Mouse (Mus musculus): ENCODE results near the gene Scap. TPM values are rescaled to one million over a fixed set of nuclear protein-coding genes. Genes with fewer than 3 reads are reported as not detected.
A peak's percentile ranks its signal among the peaks of the same experiment; 100 is the strongest.

Scap gene
- total RNA-seq (2021) = 100 to 1,000 TPM in 1 of 2 experiments, 10 to 100 TPM in 1; 95.5 to 102 TPM

DNA sequence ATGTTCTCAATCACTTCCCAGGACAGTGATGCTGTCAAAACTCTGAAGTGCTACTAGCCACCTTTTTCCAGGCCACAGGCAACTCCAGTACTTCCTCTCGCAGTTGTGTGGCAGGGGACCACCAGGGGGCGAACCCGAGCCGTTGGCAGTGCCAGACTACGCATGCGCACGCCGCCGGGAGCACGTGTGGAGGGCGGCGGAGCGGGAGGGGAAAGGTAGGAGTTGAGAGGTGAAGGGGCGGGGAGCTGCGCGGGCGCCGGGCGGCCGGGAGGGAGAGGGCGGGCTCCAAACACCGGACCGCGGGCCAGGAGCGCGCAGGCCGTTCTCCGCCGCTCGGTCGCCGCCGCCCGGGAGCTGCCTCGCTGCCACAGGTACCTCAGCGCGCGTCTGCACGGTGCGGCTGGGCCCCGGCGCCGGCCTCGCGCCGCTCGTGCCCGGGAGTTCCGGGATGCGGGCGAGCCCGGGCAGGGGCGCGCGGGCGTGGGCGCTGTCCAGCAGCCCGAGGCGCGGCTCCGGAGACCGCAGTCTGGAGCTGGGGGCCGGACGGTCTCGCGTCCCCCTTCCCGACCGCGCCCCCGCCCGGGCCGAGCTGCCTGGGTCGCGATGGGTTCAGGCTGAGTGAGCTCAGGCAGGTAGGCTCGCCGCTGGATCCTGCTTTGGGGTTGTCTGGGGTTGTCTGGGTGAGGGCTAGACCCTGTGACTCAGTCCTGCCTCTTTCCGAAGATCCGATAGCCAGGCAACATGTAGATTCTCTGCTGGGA is at the start of gene Scap:
Gene Scap (plus strand): TSS at position 154 of the 761 bp plus-strand sequence.
- DNase-seq (ENCODE audit: extremely low spot score in 1 of 2, low spot score in 1 of 2) = peak; percentile 100

GRCm38 (mm10) chr9:110284075-110284697 is 48.9 kb upstream of the Scap start:
- DNase-seq (ENCODE audit: extremely low spot score in 1 of 2, low spot score in 1 of 2) = no peak

DNA sequence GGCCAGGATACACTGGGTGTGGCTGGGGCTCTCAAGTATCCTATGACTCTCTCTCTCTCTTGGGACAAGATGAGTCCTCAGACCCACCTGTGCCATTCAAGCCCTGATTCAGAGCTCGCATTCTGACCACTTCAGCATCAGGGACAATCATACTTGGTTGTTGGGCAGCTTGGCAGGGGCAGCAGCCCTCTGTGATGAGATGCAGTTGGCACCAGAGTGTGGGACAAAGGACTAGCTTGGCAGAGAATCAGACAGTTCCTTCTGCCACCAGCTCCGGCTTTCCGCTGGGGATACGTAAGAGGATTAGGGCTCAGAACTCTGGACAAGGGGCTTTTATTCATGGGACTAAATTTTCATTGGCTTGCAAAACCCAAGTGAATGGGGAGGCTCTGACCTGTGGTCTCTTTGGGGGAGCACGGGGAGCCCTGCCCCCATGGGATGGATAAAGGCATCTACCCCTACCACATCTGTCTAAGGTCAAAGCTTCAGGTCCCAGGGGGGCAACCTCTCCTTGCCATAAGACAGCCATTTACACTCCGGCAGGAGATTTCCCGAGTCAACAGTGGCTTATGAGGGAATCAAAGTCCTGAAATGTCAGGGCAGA is 45.7 kb upstream of the Scap start:
- peak in 1 of 2 experiments; percentile 36 for DNase-seq (ENCODE audit: extremely low spot score in 1 of 2, low spot score in 1 of 2)

- DNase-seq (ENCODE audit: extremely low spot score in 1 of 2, low spot score in 1 of 2) = no peak
These were observed 39.8 kb upstream of the Scap start for GRCm38 (mm10) chr9:110293254-110293718.

- no peak for DNase-seq (ENCODE audit: extremely low spot score in 1 of 2, low spot score in 1 of 2)
These were observed 39.1 kb upstream of the Scap start for GRCm38 (mm10) chr9:110293873-110294415.

- DNase-seq (ENCODE audit: extremely low spot score in 1 of 2, low spot score in 1 of 2) = no peak
These were observed 38.3 kb upstream of the Scap start for GRCm38 (mm10) chr9:110294786-110295185.

DNA sequence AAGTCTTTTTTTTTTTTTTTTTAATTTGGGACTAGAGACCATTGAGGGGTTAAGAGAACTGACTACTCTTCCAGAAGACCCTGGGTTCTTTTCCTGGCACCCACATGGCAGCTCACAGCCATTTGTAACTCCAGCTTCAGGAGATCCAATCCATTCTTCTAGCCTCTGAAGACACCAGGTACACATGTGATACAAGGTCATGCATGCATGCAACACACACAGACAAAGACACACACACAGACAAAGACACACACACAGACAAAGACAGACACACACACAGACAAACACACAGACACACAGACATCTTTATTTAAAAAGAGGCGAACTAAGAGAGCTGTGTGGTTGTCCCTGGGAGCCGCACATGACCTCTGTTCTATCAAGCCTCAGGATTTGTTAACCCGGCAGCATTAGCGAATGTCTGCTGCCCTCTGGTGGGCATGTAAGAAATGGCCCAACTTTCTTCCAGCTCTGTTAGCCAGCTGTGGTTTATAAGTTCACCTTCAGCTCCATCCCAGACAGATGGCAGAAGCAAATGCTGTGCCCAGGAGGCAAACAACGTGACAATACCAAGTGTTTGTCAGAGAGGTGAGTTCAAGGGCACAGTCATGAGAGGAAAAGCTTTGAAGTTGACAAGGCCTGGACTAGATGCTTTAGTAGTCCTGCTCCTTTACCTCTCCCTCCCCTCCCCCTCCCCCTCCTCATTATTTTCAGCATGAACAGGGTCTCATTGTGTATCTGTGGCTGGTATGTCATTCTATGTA is 36.0 kb upstream of the Scap start:
- DNase-seq (ENCODE audit: extremely low spot score in 1 of 2, low spot score in 1 of 2) = peak; percentile 73 to 89

DNA sequence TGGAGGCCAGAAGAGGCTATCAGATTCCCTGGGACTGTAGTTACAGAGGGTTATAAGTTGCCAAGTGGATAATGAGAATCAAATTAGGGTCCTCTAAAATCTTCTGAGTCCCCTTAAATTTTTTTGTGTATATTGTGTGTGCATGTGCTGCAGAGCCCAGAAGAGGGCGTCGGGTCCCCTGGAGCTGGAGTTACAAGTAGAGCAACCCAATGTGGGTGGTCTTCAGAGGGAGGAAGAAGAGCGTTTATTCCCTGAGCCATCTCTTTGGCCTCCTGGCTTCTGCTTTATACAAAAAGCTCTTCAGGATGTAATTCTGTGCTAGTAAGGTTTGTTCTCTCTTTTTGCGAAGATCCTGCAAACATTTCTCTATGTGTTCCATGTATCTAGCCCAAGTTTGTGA is 28.6 kb upstream of the Scap start:
- no peak for DNase-seq (ENCODE audit: extremely low spot score in 1 of 2, low spot score in 1 of 2)

DNA sequence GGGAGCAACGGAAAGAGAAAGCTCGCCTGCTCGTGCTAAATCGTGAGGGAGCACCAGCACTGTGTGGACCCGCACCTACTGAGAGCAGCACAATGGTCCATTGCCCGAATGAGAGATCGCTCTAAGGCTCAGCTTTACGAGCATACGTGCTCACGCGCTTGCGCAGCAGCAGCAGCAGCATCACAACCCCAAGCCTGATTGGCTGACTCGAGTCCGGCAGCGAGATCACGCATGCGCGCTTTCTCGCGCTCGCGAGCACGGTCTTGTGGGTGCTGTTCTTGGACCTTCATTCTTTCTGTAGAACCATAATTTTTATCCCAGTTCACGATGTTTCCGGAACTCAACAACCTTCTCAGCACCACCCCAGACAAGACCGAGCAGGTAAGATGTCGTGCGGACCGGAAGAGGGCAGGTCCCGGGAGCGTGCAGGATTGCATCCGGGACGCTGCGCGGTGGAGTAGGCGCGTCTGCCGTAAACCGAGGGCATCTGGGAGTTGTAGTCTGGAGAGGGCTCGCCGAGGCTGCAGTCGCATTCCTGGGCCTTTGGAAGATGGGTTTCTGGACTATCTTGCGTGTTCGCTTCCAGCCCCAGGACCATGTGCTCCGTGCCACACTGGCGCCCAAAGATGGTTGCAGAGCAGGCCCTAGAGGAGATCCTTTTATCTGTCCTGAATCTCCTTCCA is 28.0 kb upstream of the Scap start, which contains the start of gene Elp6:
Gene Elp6 (plus strand): TSS at position 205 of the 683 bp plus-strand sequence.
- DNase-seq (ENCODE audit: extremely low spot score in 1 of 2, low spot score in 1 of 2) = peak; percentile 79 to 92

- no peak for DNase-seq (ENCODE audit: extremely low spot score in 1 of 2, low spot score in 1 of 2)
These were observed 26.7 kb upstream of the Scap start for GRCm38 (mm10) chr9:110306371-110306770.

DNA sequence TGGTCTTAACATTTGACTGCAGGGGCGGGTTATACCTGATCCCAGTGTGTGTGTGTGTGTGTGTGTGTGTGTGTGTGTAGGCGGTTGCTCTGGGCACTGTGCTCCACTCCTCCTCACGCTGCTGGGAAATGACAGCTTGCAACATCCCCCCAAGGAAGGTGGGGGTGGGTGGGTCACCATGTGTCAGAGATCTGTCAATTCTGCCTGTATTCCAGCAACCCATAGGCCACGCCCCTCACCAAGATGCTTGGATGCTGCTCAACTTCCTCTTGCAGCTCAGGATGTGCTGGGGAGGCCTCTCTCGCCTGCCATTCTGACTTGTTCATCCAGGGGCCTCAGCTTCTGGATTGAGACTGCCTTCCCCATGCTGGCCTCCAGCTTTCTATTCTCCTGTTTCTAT is 18.4 kb upstream of the Scap start:
- no peak for DNase-seq (ENCODE audit: extremely low spot score in 1 of 2, low spot score in 1 of 2)

DNA sequence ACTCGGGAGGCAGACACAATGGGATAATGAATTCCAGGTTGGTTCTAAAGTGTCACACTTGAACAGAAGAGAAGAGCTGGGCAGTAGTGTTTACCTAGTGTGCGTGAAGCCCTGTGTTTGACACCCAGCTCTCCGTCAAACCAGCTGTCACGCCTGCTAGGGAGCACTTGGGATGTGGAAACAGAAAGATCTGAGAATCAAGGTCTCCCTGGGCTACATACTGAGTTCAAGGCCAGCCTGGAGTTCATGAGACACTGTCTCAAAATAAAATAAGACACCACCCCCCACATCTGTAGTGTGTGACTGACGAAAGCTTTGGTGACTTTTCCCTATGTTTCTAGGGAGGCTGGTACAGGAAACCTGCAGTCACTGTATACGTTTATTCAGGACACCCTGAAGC is 17.7 kb upstream of the Scap start:
- DNase-seq (ENCODE audit: extremely low spot score in 1 of 2, low spot score in 1 of 2) = no peak

- DNase-seq (ENCODE audit: extremely low spot score in 1 of 2, low spot score in 1 of 2) = no peak
These were observed 17.2 kb upstream of the Scap start for GRCm38 (mm10) chr9:110315904-110316303.

- DNase-seq (ENCODE audit: extremely low spot score in 1 of 2, low spot score in 1 of 2) = no peak
These were observed 16.6 kb upstream of the Scap start for GRCm38 (mm10) chr9:110316503-110316902.

- no peak for DNase-seq (ENCODE audit: extremely low spot score in 1 of 2, low spot score in 1 of 2)
These were observed 12.3 kb upstream of the Scap start for GRCm38 (mm10) chr9:110320769-110321168.

- no peak for DNase-seq (ENCODE audit: extremely low spot score in 1 of 2, low spot score in 1 of 2)
These were observed 10.1 kb upstream of the Scap start for GRCm38 (mm10) chr9:110322972-110323371.

DNA sequence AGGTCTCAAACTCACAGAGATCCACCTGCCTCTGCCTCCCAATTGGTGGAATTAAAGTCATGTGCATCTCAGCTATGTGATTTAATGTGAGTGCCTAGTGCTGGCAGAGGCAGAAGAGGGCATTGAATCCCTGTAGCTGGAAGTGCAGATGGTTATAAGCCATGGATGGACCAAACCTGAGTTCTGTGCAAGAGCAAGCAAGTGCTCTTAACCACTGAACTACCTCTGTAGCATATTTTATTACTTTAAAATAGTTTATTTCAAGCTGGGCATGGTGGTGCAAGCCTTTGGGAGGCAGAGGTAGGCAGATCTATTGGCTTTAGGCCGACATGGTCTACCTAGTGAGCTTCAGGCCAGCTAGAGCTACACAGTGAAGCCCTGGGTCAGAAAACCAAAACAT is 8.9 kb upstream of the Scap start:
- DNase-seq (ENCODE audit: extremely low spot score in 1 of 2, low spot score in 1 of 2) = no peak

- no peak for DNase-seq (ENCODE audit: extremely low spot score in 1 of 2, low spot score in 1 of 2)
These were observed 4.9 kb upstream of the Scap start for GRCm38 (mm10) chr9:110328178-110328577.

- no peak for DNase-seq (ENCODE audit: extremely low spot score in 1 of 2, low spot score in 1 of 2)
These were observed 4.0 kb upstream of the Scap start for GRCm38 (mm10) chr9:110328946-110329630.
